Mouse (Mus musculus) MEL (cell line): ENCODE measurements at regions not wholly inside any gene's neighbourhood (a gene's known extent, or its start where the extent isn't known, plus 50 kb on each side); places are given as distances from the start of the nearest gene placed in this dataset.
A peak's percentile ranks its signal among the peaks of the same experiment; 100 is the strongest.

Source experiments
- DNase-seq: peaks from one replicate; pipeline ENCODE4 v3.0.0; 2011; ENCODE audit warnings: low read depth, low spot score
- H3K27ac ChIP-seq: 2 replicates; pipeline ENCODE4 v1.5.1; 2012; ENCODE audit warnings: low read depth, mild to moderate bottlenecking, control low read depth, low read length, moderate library complexity; ENCODE audit not compliant: control insufficient read depth
- H3K27me3 ChIP-seq, 2 experiments: fragments of 150-350 bp in 1 of 2; sonication (generic) in 1 of 2; 2 replicates each; pipeline ENCODE4 v1.6.1; 2012; ENCODE audit warnings: low read length in 2 of 2, mild to moderate bottlenecking in 2 of 2, improper control_type of control experiment in 1 of 2, moderate library complexity in 1 of 2; ENCODE audit not compliant: insufficient read depth in 2 of 2, control insufficient read depth in 1 of 2
- H3K36me3 ChIP-seq, 2 experiments: 2 replicates each; pipeline ENCODE4 v1.6.1; 2012 to 2014; ENCODE audit warnings: low read length in 2 of 2, improper control_type of control experiment in 1 of 2, inconsistent platforms in 1 of 2, mild to moderate bottlenecking in 1 of 2; ENCODE audit not compliant: insufficient read depth in 2 of 2, control insufficient read depth in 1 of 2
- H3K4me1 ChIP-seq, 2 experiments: fragments of 150-350 bp in 1 of 2; sonication (generic) in 1 of 2; 2 replicates each; pipeline ENCODE4 v1.6.1; 2012; ENCODE audit warnings: low read length in 2 of 2, improper control_type of control experiment in 1 of 2, mild to moderate bottlenecking in 1 of 2; ENCODE audit not compliant: insufficient read depth in 2 of 2, control insufficient read depth in 1 of 2
- H3K4me3 ChIP-seq, 2 experiments: fragments of 150-350 bp in 1 of 2; sonication (generic) in 1 of 2; 2 replicates each; pipeline ENCODE4 v1.5.1; 2012; ENCODE audit warnings: low read depth in 2 of 2, low read length in 2 of 2, mild to moderate bottlenecking in 2 of 2, moderate library complexity in 2 of 2, control low read depth in 1 of 2, improper control_type of control experiment in 1 of 2; ENCODE audit not compliant: control insufficient read depth in 1 of 2, insufficient read depth in 1 of 2
- H3K79me2 ChIP-seq: 2 replicates; pipeline ENCODE4 v1.6.1; 2012; ENCODE audit warnings: mild to moderate bottlenecking, low read length, moderate library complexity; ENCODE audit not compliant: control insufficient read depth, poor library complexity, insufficient read depth
- H3K9ac ChIP-seq: 2 replicates; pipeline ENCODE4 v1.6.1; 2012; ENCODE audit warnings: low read depth, mild to moderate bottlenecking, control low read depth, low read length, moderate library complexity; ENCODE audit not compliant: control insufficient read depth, poor library complexity, severe bottlenecking
- H3K9me3 ChIP-seq: fragments of 150-350 bp; sonication (generic); replicated peaks from 2 replicates; pipeline ENCODE4 v1.6.1; 2012; ENCODE audit warnings: mild to moderate bottlenecking, low read length, improper control_type of control experiment, moderate library complexity; ENCODE audit not compliant: insufficient read depth
- BHLHE40 ChIP-seq: IDR thresholded peaks from 2 replicates; pipeline ENCODE4 v1.6.1; 2012; ENCODE audit warnings: low read depth, mild to moderate bottlenecking, inconsistent platforms, low read length, improper control_type of control experiment, borderline replicate concordance
- EP300 ChIP-seq, 2 experiments: IDR thresholded peaks; 2 replicates each; pipeline ENCODE4 v1.6.1; 2011; ENCODE audit warnings: improper control_type of control experiment in 2 of 2, low read length in 2 of 2, low read depth in 1 of 2, mild to moderate bottlenecking in 1 of 2
- ETS1 ChIP-seq: IDR thresholded peaks from 2 replicates; pipeline ENCODE4 v1.6.1; 2012; ENCODE audit warnings: low read depth, mild to moderate bottlenecking, inconsistent platforms, low read length, improper control_type of control experiment, moderate library complexity
- GABPA ChIP-seq: IDR thresholded peaks from 2 replicates; pipeline ENCODE4 v1.6.1; 2012; ENCODE audit warnings: low read depth, mild to moderate bottlenecking, inconsistent platforms, low read length, improper control_type of control experiment, moderate library complexity
- GATA1 ChIP-seq: IDR thresholded peaks from 2 replicates; pipeline ENCODE4 v1.6.1; 2011; ENCODE audit warnings: low read depth, low read length, improper control_type of control experiment
- JUND ChIP-seq: IDR thresholded peaks from 2 replicates; pipeline ENCODE4 v1.6.1; 2011; ENCODE audit warnings: low read depth, mild to moderate bottlenecking, improper control_type of control experiment, low read length
- MAFK ChIP-seq: IDR thresholded peaks from 2 replicates; pipeline ENCODE4 v1.6.1; 2011; ENCODE audit warnings: low read depth, mild to moderate bottlenecking, low read length, improper control_type of control experiment, borderline replicate concordance
- MAX ChIP-seq: IDR thresholded peaks from 2 replicates; pipeline ENCODE4 v1.6.1; 2011; ENCODE audit warnings: low read length, improper control_type of control experiment
- MAZ ChIP-seq: IDR thresholded peaks from 2 replicates; pipeline ENCODE4 v1.6.1; 2012; ENCODE audit warnings: low read depth, mild to moderate bottlenecking, inconsistent platforms, low read length, improper control_type of control experiment
- MEF2A ChIP-seq: IDR thresholded peaks from 2 replicates; pipeline ENCODE4 v1.6.1; 2014; ENCODE audit warnings: low read depth, mild to moderate bottlenecking, inconsistent platforms, low read length, improper control_type of control experiment; ENCODE audit not compliant: poor library complexity, insufficient replicate concordance, severe bottlenecking; ENCODE audit errors: extremely low read depth
- MXI1 ChIP-seq: IDR thresholded peaks from 2 replicates; pipeline ENCODE4 v1.6.1; 2011; ENCODE audit warnings: mild to moderate bottlenecking, low read depth, low read length, improper control_type of control experiment
- RAD21 ChIP-seq: IDR thresholded peaks from 2 replicates; pipeline ENCODE4 v1.6.1; 2011; ENCODE audit warnings: mild to moderate bottlenecking, low read depth, low read length, improper control_type of control experiment
- SIN3A ChIP-seq: IDR thresholded peaks from 2 replicates; pipeline ENCODE4 v1.6.1; 2012; ENCODE audit warnings: low read length, improper control_type of control experiment, inconsistent platforms
- TAL1 ChIP-seq: IDR thresholded peaks from 2 replicates; pipeline ENCODE4 v1.6.1; 2012; ENCODE audit warnings: mild to moderate bottlenecking, inconsistent platforms, low read length, moderate library complexity, mixed read lengths
- TCF12 ChIP-seq: IDR thresholded peaks from 2 replicates; pipeline ENCODE4 v1.6.1; 2014; ENCODE audit warnings: low read depth, mild to moderate bottlenecking, inconsistent platforms, low read length, improper control_type of control experiment, moderate library complexity
- ZMIZ1 ChIP-seq: IDR thresholded peaks from 2 replicates; pipeline ENCODE4 v1.6.1; 2012; ENCODE audit warnings: low read depth, mild to moderate bottlenecking, inconsistent platforms, low read length, improper control_type of control experiment, moderate library complexity
- ZNF384 ChIP-seq: IDR thresholded peaks from 2 replicates; pipeline ENCODE4 v1.6.1; 2012; ENCODE audit warnings: low read depth, mild to moderate bottlenecking, inconsistent platforms, low read length, improper control_type of control experiment

DNA sequence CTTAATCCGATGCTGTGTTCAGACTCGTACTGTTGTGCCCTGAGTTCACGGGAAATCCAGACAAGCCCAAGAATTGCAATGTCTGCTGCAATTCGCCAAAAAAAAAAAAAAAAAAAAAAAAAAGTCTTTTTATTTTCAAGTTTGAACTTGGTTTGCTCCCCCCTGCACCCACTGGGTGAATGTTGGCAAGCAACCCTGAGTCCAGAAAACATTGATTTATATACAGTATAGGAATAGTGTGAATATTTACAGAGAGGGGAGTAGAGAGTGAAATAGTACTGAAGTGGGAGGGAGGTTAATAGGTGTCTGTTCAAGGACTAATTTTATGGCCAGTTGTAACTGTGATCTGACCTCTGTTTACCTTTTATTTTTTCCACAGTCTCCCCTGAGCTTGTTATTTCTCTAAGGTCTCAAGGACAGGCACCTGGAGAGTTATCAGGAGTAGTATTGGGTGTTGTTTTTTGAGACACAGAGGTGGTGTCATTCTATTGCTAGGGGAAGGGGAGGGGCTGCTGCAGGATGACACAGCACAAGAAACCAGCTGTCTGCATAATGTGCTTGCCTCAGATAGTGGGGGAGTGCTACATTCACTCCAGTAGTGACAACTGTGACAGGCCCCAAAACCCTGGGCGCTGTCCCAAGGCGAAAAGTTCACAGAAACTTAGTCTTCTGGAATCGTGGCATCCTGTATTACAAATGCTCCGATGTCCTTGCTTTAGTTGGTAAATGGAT is 385.0 kb upstream of the Vwc2 start:
- DNase-seq = peak; percentile 88
- Histone ChIP-seq H3K79me2 (no peaks in the 10 kb centered on the region), H3K9me3 (no peaks in the 10 kb centered on the region), H3K27me3 (no peaks in the 10 kb centered on the region), H3K9ac (peak overlapping the region; percentile 25), H3K27ac (peak overlapping the region; percentile 74), H3K4me1 (peaks cover 3 to 7% of the 10 kb centered on the region in 2 experiments; a peak in 3 of 4 replicates), H3K36me3 (peaks cover 0 to 8% of the 10 kb centered on the region in 2 experiments; a peak in 2 of 4 replicates), H3K4me3 (peak overlapping the region; percentile 14 to 34; a peak in 2 of 4 replicates)
- peak; percentile 72; the same call in 1 of the 2 replicates for TF ChIP-seq SIN3A
- 0 out of 2 replicates have a peak, but pooled peaks have one; percentile 51 for TF ChIP-seq MAFK
- 0 out of 2 replicates have a peak, but pooled peaks have one; percentile 36 for TF ChIP-seq MAX
- peak; percentile 72; the same call in 1 of the 2 replicates for TF ChIP-seq TCF12
- peak; percentile 62 for TF ChIP-seq ZNF384
- TF ChIP-seq MXI1 = peak; percentile 57; the same call in 1 of the 2 replicates
- no peak for TF ChIP-seq BHLHE40
- TF ChIP-seq MAZ = peak; percentile 68; the same call in 1 of the 2 replicates
- peak; percentile 71; the same call in 1 of the 2 replicates for TF ChIP-seq GABPA
- TF ChIP-seq RAD21 = no peak
- no peak for TF ChIP-seq ZMIZ1
- peak; percentile 60 for TF ChIP-seq GATA1
- TF ChIP-seq JUND = no peak
- peak; percentile 38 for TF ChIP-seq TAL1
- TF ChIP-seq ETS1 = peak; percentile 98
- TF ChIP-seq EP300 (IDR thresholded peaks at IDR 0.05; ENCODE audit: low read depth in 1 of 2, low read length in 2 of 2) = peak; percentile 73 to 81; a peak in 3 of 4 replicates
- TF ChIP-seq MEF2A = no peak
